Mouse (Mus musculus) retina, postnatal 1 day (tissue): ENCODE measurements around the gene Dennd1b.

Source experiments
- DNase-seq: peaks from one replicate; pipeline ENCODE4 v3.0.0-alpha.2; 2012

Dennd1b gene

GRCm38 (mm10) chr1:138963161-138963867, at the start of gene Dennd1b:
Gene Dennd1b (plus strand): TSS chr1:138963435.
- peak; percentile 74 for DNase-seq

- DNase-seq = no peak
Observed at GRCm38 (mm10) chr1:138915596-138915995, 47.6 kb upstream of the Dennd1b start.

GRCm38 (mm10) chr1:138919601-138920000, 43.6 kb upstream of the Dennd1b start:
- DNase-seq = no peak

GRCm38 (mm10) chr1:138920082-138920481, 43.2 kb upstream of the Dennd1b start:
- no peak for DNase-seq

GRCm38 (mm10) chr1:138920799-138921198, 42.4 kb upstream of the Dennd1b start:
- no peak for DNase-seq

GRCm38 (mm10) chr1:138922886-138923285, 40.3 kb upstream of the Dennd1b start:
- no peak for DNase-seq

GRCm38 (mm10) chr1:138924282-138924681, 39.0 kb upstream of the Dennd1b start:
- DNase-seq = no peak

GRCm38 (mm10) chr1:138928671-138929483, 34.4 kb upstream of the Dennd1b start:
- no peak for DNase-seq

- no peak for DNase-seq
Observed at GRCm38 (mm10) chr1:138929985-138930384, 33.2 kb upstream of the Dennd1b start.

- DNase-seq = no peak
Observed at GRCm38 (mm10) chr1:138930856-138931255, 32.4 kb upstream of the Dennd1b start.

GRCm38 (mm10) chr1:138936169-138936568, 27.1 kb upstream of the Dennd1b start:
- DNase-seq = no peak

- DNase-seq = no peak
Observed at GRCm38 (mm10) chr1:138937686-138938370, 25.4 kb upstream of the Dennd1b start.

GRCm38 (mm10) chr1:138939579-138940139, 23.6 kb upstream of the Dennd1b start:
- DNase-seq = no peak

GRCm38 (mm10) chr1:138940407-138940806, 22.8 kb upstream of the Dennd1b start:
- no peak for DNase-seq

- DNase-seq = no peak
Observed at GRCm38 (mm10) chr1:138952173-138952572, 11.1 kb upstream of the Dennd1b start.

GRCm38 (mm10) chr1:138954978-138955377, 8.3 kb upstream of the Dennd1b start:
- no peak for DNase-seq

GRCm38 (mm10) chr1:138955455-138955854, 7.8 kb upstream of the Dennd1b start:
- no peak for DNase-seq

GRCm38 (mm10) chr1:138956511-138956910, 6.7 kb upstream of the Dennd1b start:
- DNase-seq = no peak

- DNase-seq = peak; percentile 72
Observed at GRCm38 (mm10) chr1:138957111-138957510, 6.1 kb upstream of the Dennd1b start.

- no peak for DNase-seq
Observed at GRCm38 (mm10) chr1:138958863-138959262, 4.4 kb upstream of the Dennd1b start.

GRCm38 (mm10) chr1:138959903-138960483, 3.2 kb upstream of the Dennd1b start:
- DNase-seq = no peak

- DNase-seq = no peak
Observed at GRCm38 (mm10) chr1:138962266-138963101, 751 bp upstream of the Dennd1b start.
